Mouse (Mus musculus) layer of hippocampus, adult 2 months (tissue): ENCODE results near the gene Chrna5. TPM values are rescaled to one million over a fixed set of nuclear protein-coding genes. Genes with fewer than 3 reads are reported as not detected.
A peak's percentile ranks its signal among the peaks of the same experiment; 100 is the strongest.

Source experiments
- DNase-seq, 2 experiments: peaks; one replicate each; pipeline ENCODE4 v3.0.0; 2022; ENCODE audit warnings: low spot score in 2 of 2
- H3K27ac ChIP-seq: fragments of 200-600 bp; 2 replicates; pipeline ENCODE4 v1.8.1; 2022
- H3K4me3 ChIP-seq: fragments of 200-600 bp; 2 replicates; pipeline ENCODE4 v1.8.1; 2022; ENCODE audit warnings: mild to moderate bottlenecking
- CTCF ChIP-seq: fragments of 200-600 bp; conservative IDR thresholded peaks from 2 replicates; pipeline ENCODE4 v1.8.1; 2022; ENCODE audit warnings: antibody characterized with exemption, mild to moderate bottlenecking, moderate library complexity
- total RNA-seq, 2 experiments: library from RNA; stranded (reverse); gene quantifications; 2 replicates each; pipeline ENCODE4 v1.2.3; 2021

Chrna5 gene
- total RNA-seq, 2 experiments from 2014 or later: 7.4 to 7.8 TPM

GRCm38 (mm10) chr9:54981291-54982191 lies 861 bp downstream of the Chrna5 start:
- Histone ChIP-seq H3K4me3 (peak overlapping the region; percentile 53), H3K27ac (no peak overlapping the region)
- no peak for TF ChIP-seq CTCF
- peak in 1 of 2 experiments; percentile 17 for DNase-seq

GRCm38 (mm10) chr9:54982401-54982800 lies 1.7 kb downstream of the Chrna5 start:
- Histone ChIP-seq H3K27ac (no peak overlapping the region), H3K4me3 (peak overlapping the region; percentile 53)
- no peak for DNase-seq
- TF ChIP-seq CTCF: no peak

- TF ChIP-seq CTCF: no peak
These were observed 9.7 kb downstream of the Chrna5 start for GRCm38 (mm10) chr9:54990362-54990761.

GRCm38 (mm10) chr9:54994381-54994780 lies 13.7 kb downstream of the Chrna5 start:
- Histone ChIP-seq H3K4me3 (no peak overlapping the region), H3K27ac (no peak overlapping the region)
- TF ChIP-seq CTCF: no peak
- DNase-seq: no peak

More at GRCm38 (mm10) chr9:54990362-54990761, 9.7 kb downstream of the Chrna5 start:
- no peak overlapping the region for H3K4me3 ChIP-seq
- H3K27ac ChIP-seq: no peak overlapping the region
- DNase-seq: no peak

- Histone ChIP-seq H3K27ac (no peak overlapping the region), H3K4me3 (no peak overlapping the region)
- TF ChIP-seq CTCF: no peak
- no peak for DNase-seq
These were observed 15.0 kb downstream of the Chrna5 start for GRCm38 (mm10) chr9:54995645-54996044.

GRCm38 (mm10) chr9:55003609-55004008 lies 22.9 kb downstream of the Chrna5 start:
- DNase-seq: no peak
- H3K27ac ChIP-seq: no peak overlapping the region
- TF ChIP-seq CTCF: no peak
- no peak overlapping the region for H3K4me3 ChIP-seq

- no peak for TF ChIP-seq CTCF
- no peak for DNase-seq
- Histone ChIP-seq H3K4me3 (no peak overlapping the region), H3K27ac (no peak overlapping the region)
These were observed 29.0 kb downstream of the Chrna5 start for GRCm38 (mm10) chr9:55009692-55010091.

- no peak overlapping the region for H3K27ac ChIP-seq
These were observed 30.1 kb downstream of the Chrna5 start for GRCm38 (mm10) chr9:55010588-55011350.

GRCm38 (mm10) chr9:55016926-55017325 lies 36.2 kb downstream of the Chrna5 start:
- Histone ChIP-seq H3K4me3 (no peak overlapping the region), H3K27ac (no peak overlapping the region)
- no peak for TF ChIP-seq CTCF
- no peak for DNase-seq

More at GRCm38 (mm10) chr9:55010588-55011350, 30.1 kb downstream of the Chrna5 start:
- no peak for DNase-seq
- TF ChIP-seq CTCF: 0 out of 2 replicates have a peak, but pooled peaks have one; percentile 7
- no peak overlapping the region for H3K4me3 ChIP-seq

- no peak overlapping the region for H3K4me3 ChIP-seq
- DNase-seq: no peak
- no peak overlapping the region for H3K27ac ChIP-seq
- TF ChIP-seq CTCF: no peak
These were observed 42.6 kb downstream of the Chrna5 start for GRCm38 (mm10) chr9:55023326-55023725.

- no peak overlapping the region for H3K27ac ChIP-seq
- no peak overlapping the region for H3K4me3 ChIP-seq
- TF ChIP-seq CTCF: peak; percentile 93
- DNase-seq: peak; percentile 57 to 85
These were observed 43.4 kb downstream of the Chrna5 start for GRCm38 (mm10) chr9:55023902-55024583.

- no peak overlapping the region for H3K27ac ChIP-seq
- TF ChIP-seq CTCF: no peak
- peak overlapping the region; percentile 43 for H3K4me3 ChIP-seq
- DNase-seq: no peak
These were observed 45.0 kb downstream of the Chrna5 start for GRCm38 (mm10) chr9:55025534-55026274.
